Mouse (Mus musculus) olfactory bulb, adult 2 months (tissue): ENCODE measurements at regions not wholly inside any gene's neighbourhood (a gene's known extent, or its start where the extent isn't known, plus 50 kb on each side); places are given as distances from the start of the nearest gene placed in this dataset.

Experiments used
- H3K27ac ChIP-seq: fragments of 200-500 bp; 2 replicates; pipeline ENCODE4 v1.5.1; 2012; ENCODE audit warnings: low read depth, low read length; ENCODE audit not compliant: insufficient read depth
- H3K4me1 ChIP-seq: fragments of 200-500 bp; 2 replicates; pipeline ENCODE4 v1.6.1; 2012; ENCODE audit warnings: low read length; ENCODE audit not compliant: control insufficient read depth, insufficient read depth
- H3K4me3 ChIP-seq: fragments of 200-500 bp; 2 replicates; pipeline ENCODE4 v1.5.1; 2012; ENCODE audit warnings: mild to moderate bottlenecking, low read depth, low read length, moderate library complexity; ENCODE audit not compliant: insufficient read depth
- CTCF ChIP-seq: fragments of 200-500 bp; IDR thresholded peaks from 2 replicates; pipeline ENCODE4 v1.5.1; 2012; ENCODE audit warnings: low read depth, mild to moderate bottlenecking, low read length, moderate library complexity; ENCODE audit not compliant: insufficient read depth
- POLR2A ChIP-seq: fragments of 200-500 bp; IDR thresholded peaks from 2 replicates; pipeline ENCODE4 v1.6.1; 2012; ENCODE audit warnings: mild to moderate bottlenecking, low read depth, low read length, moderate library complexity; ENCODE audit not compliant: insufficient read depth
- WGBS: fragments of 180-500 bp; shearing (Covaris S2); methylation state at CpG from one replicate; pipeline ENCODE4 v1.1.7; 2018; 5-methylcytosine and 5-hydroxymethylcytosine counted together

GRCm38 (mm10) chr8:32958331-32958730, 470.2 kb upstream of the 5930422O12Rik start:
- Histone ChIP-seq H3K4me3 (no peak overlapping the region), H3K4me1 (no peaks in the 10 kb centered on the region), H3K27ac (no peak overlapping the region)
- TF ChIP-seq CTCF (no peak), POLR2A (no peak)
- WGBS, result 75% methylated on average over 1 of the region's 1 CpGs

- 62% methylated on average over 4 of the region's 4 CpGs for WGBS
- no peaks in the 10 kb centered on the region for H3K4me1 ChIP-seq
- TF ChIP-seq POLR2A, result no peak
- no peak for TF ChIP-seq CTCF
- H3K4me3 ChIP-seq, result no peak overlapping the region
- H3K27ac ChIP-seq, result no peak overlapping the region
Measured at GRCm38 (mm10) chr8:32958855-32959254, 469.7 kb upstream of the 5930422O12Rik start.

- WGBS, result 58% methylated on average over 12 of the region's 12 CpGs
- TF ChIP-seq CTCF, result no peak
- TF ChIP-seq POLR2A, result no peak
- Histone ChIP-seq H3K27ac (no peak overlapping the region), H3K4me3 (no peak overlapping the region), H3K4me1 (no peaks in the 10 kb centered on the region)
Measured at GRCm38 (mm10) chr8:32959326-32960064, 469.0 kb upstream of the 5930422O12Rik start.

- H3K27ac ChIP-seq, result no peak overlapping the region
- 41% methylated on average over 3 of the region's 3 CpGs for WGBS
- TF ChIP-seq CTCF (no peak), POLR2A (no peak)
- H3K4me1 ChIP-seq, result no peaks in the 10 kb centered on the region; the same call in 1 of the 2 replicates
- H3K4me3 ChIP-seq, result no peak overlapping the region
Measured at GRCm38 (mm10) chr8:32990216-32990615, 438.3 kb upstream of the 5930422O12Rik start.

GRCm38 (mm10) chr8:33003967-33004564, 424.4 kb upstream of the 5930422O12Rik start:
- WGBS, result 33% methylated on average over 7 of the region's 7 CpGs
- Histone ChIP-seq H3K4me3 (no peak overlapping the region), H3K4me1 (no peaks in the 10 kb centered on the region), H3K27ac (no peak overlapping the region)
- no peak for TF ChIP-seq CTCF
- TF ChIP-seq POLR2A, result no peak

- TF ChIP-seq POLR2A, result no peak
- no peak for TF ChIP-seq CTCF
- Histone ChIP-seq H3K4me1 (no peaks in the 10 kb centered on the region), H3K27ac (no peak overlapping the region), H3K4me3 (no peak overlapping the region)
- WGBS, result 34% methylated on average over 2 of the region's 2 CpGs
Measured at GRCm38 (mm10) chr8:33004570-33004969, 423.9 kb upstream of the 5930422O12Rik start.

GRCm38 (mm10) chr8:33010106-33010505, 418.4 kb upstream of the 5930422O12Rik start:
- Histone ChIP-seq H3K27ac (no peak overlapping the region), H3K4me3 (no peak overlapping the region), H3K4me1 (no peaks in the 10 kb centered on the region)
- TF ChIP-seq POLR2A (no peak), CTCF (no peak)

GRCm38 (mm10) chr8:33012784-33013183, 415.7 kb upstream of the 5930422O12Rik start:
- H3K27ac ChIP-seq, result no peak overlapping the region
- H3K4me3 ChIP-seq, result no peak overlapping the region
- TF ChIP-seq POLR2A (no peak), CTCF (no peak)
- WGBS, result 71% methylated on average over 6 of the region's 6 CpGs
- H3K4me1 ChIP-seq, result no peaks in the 10 kb centered on the region

- H3K4me3 ChIP-seq, result no peak overlapping the region
- no peak overlapping the region for H3K27ac ChIP-seq
- TF ChIP-seq POLR2A, result no peak
- no peak for TF ChIP-seq CTCF
- WGBS, result 83% methylated on average over 3 of the region's 3 CpGs
- no peaks in the 10 kb centered on the region for H3K4me1 ChIP-seq
Measured at GRCm38 (mm10) chr8:33015861-33016260, 412.6 kb upstream of the 5930422O12Rik start.
